Mouse (Mus musculus): ENCODE data around the gene Nmrk2. TPM values are rescaled to one million over a fixed set of nuclear protein-coding genes. Genes with fewer than 3 reads are reported as not detected.
"Not testable (repeated sequence)": the region's sequence is repeated elsewhere in the genome, so short reads cannot be mapped to it uniquely, and the experiment has no call there.

The Nmrk2 gene
- polyA plus RNA-seq, 1 experiment: not detected

GRCm38 (mm10) chr10:81175936-81176465 lies 25.9 kb downstream of the Nmrk2 start:
- Histone ChIP-seq H3K4me3 (ENCODE audit: low read depth, low read length) (peak overlapping the region; percentile 55), H3K4me1 (ENCODE audit: control insufficient read depth, insufficient read depth, low read length) (no peaks in the 10 kb centered on the region), H3K9me3 (replicated peaks; ENCODE audit: control insufficient read depth, insufficient read depth, low read length, poor library complexity, severe bottlenecking) (no peaks in the 10 kb centered on the region), H3K9ac (ENCODE audit: low read depth, poor library complexity, severe bottlenecking) (peak overlapping the region; percentile 37; the same call in 1 of the 2 replicates), H3K27me3 (ENCODE audit: control insufficient read depth, insufficient read depth, low read length, poor library complexity, severe bottlenecking) (no peaks in the 10 kb centered on the region), H3K27ac (ENCODE audit: insufficient read depth, low read length) (peak overlapping the region; percentile 39), H3K36me3 (ENCODE audit: control insufficient read depth, insufficient read depth, low read length, poor library complexity, severe bottlenecking) (peaks cover 41% of the 10 kb centered on the region)
- no peak for TF ChIP-seq POLR2A (IDR thresholded peaks at IDR 0.05; ENCODE audit: insufficient read depth, low read length)
- no peak for TF ChIP-seq CTCF (IDR thresholded peaks at IDR 0.05; ENCODE audit: low read depth, low read length)
- TF ChIP-seq EP300 (IDR thresholded peaks at IDR 0.05; ENCODE audit: insufficient read depth, low read depth, low read length): no peak

- Histone ChIP-seq H3K9ac (ENCODE audit: low read depth, poor library complexity, severe bottlenecking) (peak overlapping the region; percentile 37; the same call in 1 of the 2 replicates), H3K36me3 (ENCODE audit: control insufficient read depth, insufficient read depth, low read length, poor library complexity, severe bottlenecking) (peaks cover 34% of the 10 kb centered on the region), H3K27ac (ENCODE audit: insufficient read depth, low read length) (peak overlapping the region; percentile 39; the same call in 1 of the 2 replicates)
- not testable (repeated sequence) for H3K27me3 ChIP-seq (ENCODE audit: control insufficient read depth, insufficient read depth, low read length, poor library complexity, severe bottlenecking); H3K4me1 ChIP-seq (ENCODE audit: control insufficient read depth, insufficient read depth, low read length); H3K4me3 ChIP-seq (ENCODE audit: low read depth, low read length); H3K9me3 ChIP-seq (replicated peaks; ENCODE audit: control insufficient read depth, insufficient read depth, low read length, poor library complexity, severe bottlenecking)
Measured at GRCm38 (mm10) chr10:81175345-81175701, 26.5 kb downstream of the Nmrk2 start.

GRCm38 (mm10) chr10:81174617-81175344 lies 27.1 kb downstream of the Nmrk2 start:
- Histone ChIP-seq H3K4me1 (ENCODE audit: control insufficient read depth, insufficient read depth, low read length) (no peaks in the 10 kb centered on the region), H3K9ac (ENCODE audit: low read depth, poor library complexity, severe bottlenecking) (peak overlapping the region; percentile 37), H3K4me3 (ENCODE audit: low read depth, low read length) (peak overlapping the region; percentile 68), H3K9me3 (replicated peaks; ENCODE audit: control insufficient read depth, insufficient read depth, low read length, poor library complexity, severe bottlenecking) (no peaks in the 10 kb centered on the region), H3K27me3 (ENCODE audit: control insufficient read depth, insufficient read depth, low read length, poor library complexity, severe bottlenecking) (no peaks in the 10 kb centered on the region), H3K36me3 (ENCODE audit: control insufficient read depth, insufficient read depth, low read length, poor library complexity, severe bottlenecking) (peaks cover 29% of the 10 kb centered on the region), H3K27ac (ENCODE audit: insufficient read depth, low read length) (peak overlapping the region; percentile 64)
- TF ChIP-seq EP300 (IDR thresholded peaks at IDR 0.05; ENCODE audit: insufficient read depth, low read depth, low read length) (no peak), CTCF (IDR thresholded peaks at IDR 0.05; ENCODE audit: low read depth, low read length) (no peak), POLR2A (IDR thresholded peaks at IDR 0.05; ENCODE audit: insufficient read depth, low read length) (no peak)

GRCm38 (mm10) chr10:81173132-81173531 lies 28.7 kb downstream of the Nmrk2 start:
- TF ChIP-seq CTCF (IDR thresholded peaks at IDR 0.05; ENCODE audit: low read depth, low read length): no peak
- TF ChIP-seq POLR2A (IDR thresholded peaks at IDR 0.05; ENCODE audit: insufficient read depth, low read length): no peak
- TF ChIP-seq EP300 (IDR thresholded peaks at IDR 0.05; ENCODE audit: insufficient read depth, low read depth, low read length): no peak
- Histone ChIP-seq H3K27me3 (ENCODE audit: control insufficient read depth, insufficient read depth, low read length, poor library complexity, severe bottlenecking) (no peaks in the 10 kb centered on the region), H3K27ac (ENCODE audit: insufficient read depth, low read length) (peak overlapping the region; percentile 79), H3K4me3 (ENCODE audit: low read depth, low read length) (peak overlapping the region; percentile 44), H3K9ac (ENCODE audit: low read depth, poor library complexity, severe bottlenecking) (peak overlapping the region; percentile 29), H3K9me3 (replicated peaks; ENCODE audit: control insufficient read depth, insufficient read depth, low read length, poor library complexity, severe bottlenecking) (no peaks in the 10 kb centered on the region), H3K36me3 (ENCODE audit: control insufficient read depth, insufficient read depth, low read length, poor library complexity, severe bottlenecking) (peaks cover 13% of the 10 kb centered on the region), H3K4me1 (ENCODE audit: control insufficient read depth, insufficient read depth, low read length) (no peaks in the 10 kb centered on the region)

GRCm38 (mm10) chr10:81169411-81169900 lies 32.4 kb downstream of the Nmrk2 start:
- H3K4me1 ChIP-seq (ENCODE audit: control insufficient read depth, insufficient read depth, low read length); H3K9me3 ChIP-seq (replicated peaks; ENCODE audit: control insufficient read depth, insufficient read depth, low read length, poor library complexity, severe bottlenecking); H3K27me3 ChIP-seq (ENCODE audit: control insufficient read depth, insufficient read depth, low read length, poor library complexity, severe bottlenecking); H3K36me3 ChIP-seq (ENCODE audit: control insufficient read depth, insufficient read depth, low read length, poor library complexity, severe bottlenecking); H3K27ac ChIP-seq (ENCODE audit: insufficient read depth, low read length): not testable (repeated sequence)
- Histone ChIP-seq H3K4me3 (ENCODE audit: low read depth, low read length) (0 out of 2 replicates have a peak overlapping the region, but pooled peaks have one; percentile 29), H3K9ac (ENCODE audit: low read depth, poor library complexity, severe bottlenecking) (peak overlapping the region; percentile 35; the same call in 1 of the 2 replicates)

- H3K9me3 ChIP-seq (replicated peaks; ENCODE audit: control insufficient read depth, insufficient read depth, low read length, poor library complexity, severe bottlenecking): no peaks in the 10 kb centered on the region
- peaks cover 3% of the 10 kb centered on the region; the same call in 1 of the 2 replicates for H3K36me3 ChIP-seq (ENCODE audit: control insufficient read depth, insufficient read depth, low read length, poor library complexity, severe bottlenecking)
- no peaks in the 10 kb centered on the region for H3K27me3 ChIP-seq (ENCODE audit: control insufficient read depth, insufficient read depth, low read length, poor library complexity, severe bottlenecking)
- peak overlapping the region; percentile 82 for H3K4me3 ChIP-seq (ENCODE audit: low read depth, low read length)
- peak overlapping the region; percentile 79 for H3K9ac ChIP-seq (ENCODE audit: low read depth, poor library complexity, severe bottlenecking)
- no peaks in the 10 kb centered on the region for H3K4me1 ChIP-seq (ENCODE audit: control insufficient read depth, insufficient read depth, low read length)
- peak overlapping the region; percentile 89 for H3K27ac ChIP-seq (ENCODE audit: insufficient read depth, low read length)
- peak; percentile 39 for TF ChIP-seq POLR2A (IDR thresholded peaks at IDR 0.05; ENCODE audit: insufficient read depth, low read length)
- no peak for TF ChIP-seq EP300 (IDR thresholded peaks at IDR 0.05; ENCODE audit: insufficient read depth, low read depth, low read length)
Measured at GRCm38 (mm10) chr10:81168521-81169244, 33.2 kb downstream of the Nmrk2 start.

Data from ES-Bruce4 (cell line).